Mouse (Mus musculus) heart, adult 2 months (tissue): ENCODE results near the gene Xntrpc. TPM values are rescaled to one million over a fixed set of nuclear protein-coding genes. Genes with fewer than 3 reads are reported as not detected.
A peak's percentile ranks its signal among the peaks of the same experiment; 100 is the strongest.

Experiments
- DNase-seq, 2 experiments: peaks; one replicate each; pipeline ENCODE4 v3.0.0; 2021
- H3K27ac ChIP-seq: fragments of 200-600 bp; 2 replicates; pipeline ENCODE4 v1.8.1; 2022
- H3K27me3 ChIP-seq: fragments of 200-500 bp; 2 replicates; pipeline ENCODE4 v1.6.1; 2012; ENCODE audit warnings: mild to moderate bottlenecking, low read length, inconsistent platforms, mixed read lengths; ENCODE audit not compliant: control insufficient read depth, insufficient read depth
- H3K36me3 ChIP-seq: fragments of 200-500 bp; 2 replicates; pipeline ENCODE4 v1.6.1; 2012; ENCODE audit warnings: low read length, inconsistent platforms; ENCODE audit not compliant: control insufficient read depth, insufficient read depth
- H3K4me1 ChIP-seq: fragments of 200-500 bp; 2 replicates; pipeline ENCODE4 v1.6.1; 2011; ENCODE audit warnings: low read length; ENCODE audit not compliant: control insufficient read depth, insufficient read depth
- H3K4me3 ChIP-seq: fragments of 200-600 bp; 2 replicates; pipeline ENCODE4 v1.8.1; 2022
- H3K79me2 ChIP-seq: fragments of 200-500 bp; replicated peaks from 2 replicates; pipeline ENCODE4 v1.6.1; 2012; ENCODE audit warnings: mild to moderate bottlenecking, inconsistent platforms, low read length, moderate library complexity, mixed read lengths; ENCODE audit not compliant: control insufficient read depth, insufficient read depth
- H3K9ac ChIP-seq: fragments of 200-500 bp; 2 replicates; pipeline ENCODE4 v1.6.1; 2012; ENCODE audit warnings: low read depth, mild to moderate bottlenecking, control low read depth, inconsistent platforms, low read length, mixed read lengths
- CTCF ChIP-seq: fragments of 200-600 bp; IDR thresholded peaks from 2 replicates; pipeline ENCODE4 v1.8.1; 2022; ENCODE audit warnings: antibody characterized with exemption, mild to moderate bottlenecking, moderate library complexity
- EP300 ChIP-seq: fragments of 200-500 bp; IDR thresholded peaks from 2 replicates; pipeline ENCODE4 v1.6.1; 2011; ENCODE audit warnings: low read depth, low read length, control low read depth; ENCODE audit not compliant: insufficient read depth
- POLR2A ChIP-seq: fragments of 200-500 bp; IDR thresholded peaks from 2 replicates; pipeline ENCODE4 v1.6.1; 2011; ENCODE audit warnings: mild to moderate bottlenecking, low read depth, low read length, control low read depth; ENCODE audit not compliant: insufficient read depth
- WGBS: fragments of 180-500 bp; shearing (Covaris S2); methylation state at CpG from one replicate; pipeline ENCODE4 v1.1.7; 2018; 5-methylcytosine and 5-hydroxymethylcytosine counted together
- intact Hi-C: fragments of 180-260 bp; cut with DNase I; formaldehyde crosslinking; loops from one replicate; pipeline ENCODE4 v1.15.1; 2025
- polyA plus RNA-seq: library from polyadenylated mRNA; depleted of rRNA; stranded (reverse); fragments of >200 nt; gene quantifications from 2 replicates; pipeline ENCODE4 v1.2.3, GENCODE M21; 2012
- total RNA-seq, 2 experiments: library from RNA; stranded (reverse); gene quantifications; 2 replicates each; pipeline ENCODE4 v1.2.3; 2021

The Xntrpc gene
- total and polyA plus RNA-seq, 3 experiments: 0.81 to 1.2 (median 0.98) TPM

DNA sequence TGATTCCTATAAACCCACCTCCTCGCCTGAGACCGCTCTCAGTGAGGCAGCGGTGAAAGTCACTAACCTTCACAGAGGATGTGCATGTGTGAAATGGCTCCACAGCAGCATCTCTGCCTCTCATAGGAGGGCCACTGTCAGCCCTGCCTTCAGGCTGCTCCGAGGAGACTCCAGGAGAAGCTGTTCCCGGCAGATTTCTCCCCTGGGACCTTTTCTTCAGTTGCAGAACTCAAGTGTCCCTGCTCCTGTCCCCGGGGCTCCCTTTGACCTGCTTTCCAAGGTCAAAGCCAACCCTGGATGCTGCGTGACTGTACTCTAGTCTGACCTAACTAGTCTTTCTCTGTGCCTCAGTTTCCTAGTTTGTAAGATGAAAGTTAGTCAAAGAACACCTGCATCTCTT, 43.7 kb downstream of the Xntrpc start, which contains the start of gene Art5:
Art5 (minus strand) TSS at position 319 of the 400 bp plus-strand sequence.
- TF ChIP-seq CTCF (no peak), POLR2A (no peak), EP300 (no peak)
- H3K4me1 ChIP-seq: no peaks in the 10 kb centered on the region
- H3K9ac ChIP-seq: no peak within 1 kb of the TSS
- no peak for DNase-seq
- H3K27ac ChIP-seq: no peak within 1 kb of the TSS
- H3K79me2 ChIP-seq: no peaks in the 10 kb centered on the region; the same call in 1 of the 2 replicates
- intact Hi-C loops: no loop called here
- H3K27me3 ChIP-seq: no peaks in the 10 kb centered on the region
- H3K4me3 ChIP-seq: no peak within 1 kb of the TSS
- H3K36me3 ChIP-seq: peaks cover 2% of the 10 kb centered on the region
- 62% methylated on average over 7 of the region's 7 CpGs for WGBS

- Histone ChIP-seq H3K4me3 (no peak overlapping the region), H3K27ac (no peak overlapping the region), H3K27me3 (no peaks in the 10 kb centered on the region), H3K9ac (no peak overlapping the region), H3K79me2 (no peaks in the 10 kb centered on the region; the same call in 1 of the 2 replicates), H3K4me1 (no peaks in the 10 kb centered on the region), H3K36me3 (peaks cover 2% of the 10 kb centered on the region)
- intact Hi-C loops: no loop called here
- TF ChIP-seq EP300 (no peak), POLR2A (no peak), CTCF (no peak)
- WGBS: 79% methylated on average over 4 of the region's 4 CpGs
- DNase-seq: no peak
These were observed 44.2 kb downstream of the Xntrpc start for GRCm38 (mm10) chr7:102109746-102110145.

DNA sequence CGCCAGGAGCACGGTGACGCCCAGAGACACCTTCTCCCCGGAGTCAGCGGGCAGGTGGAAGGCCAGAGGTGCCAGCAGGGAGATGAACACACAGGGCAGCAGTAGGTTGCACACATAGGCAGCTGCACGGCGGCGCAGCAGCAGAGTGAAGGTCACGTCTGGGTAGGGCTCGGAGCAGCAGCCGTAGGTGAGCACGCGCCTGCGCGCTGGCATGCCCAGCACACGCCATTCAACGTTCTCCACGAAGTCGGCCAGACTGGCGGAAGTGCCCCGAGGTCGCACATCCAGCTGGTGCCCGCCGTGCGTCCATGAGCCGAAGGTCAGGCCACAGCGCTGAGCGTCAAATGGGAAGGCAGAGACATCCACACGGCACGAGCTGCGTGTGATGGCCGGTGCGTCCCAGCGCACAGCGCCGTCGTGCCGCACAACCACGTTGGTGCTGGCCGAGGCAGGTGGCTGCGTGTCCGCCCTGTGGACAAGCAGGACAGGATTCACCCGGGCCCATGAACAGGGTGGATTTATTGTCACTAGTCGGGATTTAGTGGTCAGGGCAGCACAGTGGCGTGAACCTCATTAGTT, 47.7 kb downstream of the Xntrpc start:
- Histone ChIP-seq H3K36me3 (no peaks in the 10 kb centered on the region), H3K4me1 (no peaks in the 10 kb centered on the region), H3K9ac (no peak overlapping the region), H3K4me3 (no peak overlapping the region), H3K27ac (no peak overlapping the region), H3K79me2 (no peaks in the 10 kb centered on the region), H3K27me3 (no peaks in the 10 kb centered on the region)
- no peak for DNase-seq
- 67% methylated on average over 45 of the region's 45 CpGs for WGBS
- TF ChIP-seq EP300 (no peak), POLR2A (no peak; the same call in 1 of the 2 replicates)
- intact Hi-C loops: no loop called here

- Histone ChIP-seq H3K4me3 (no peak within 1 kb of the TSS), H3K4me1 (no peaks in the 10 kb centered on the region), H3K36me3 (no peaks in the 10 kb centered on the region; the same call in none of the 2 replicates), H3K27me3 (no peaks in the 10 kb centered on the region), H3K79me2 (no peaks in the 10 kb centered on the region), H3K9ac (no peak within 1 kb of the TSS), H3K27ac (no peak within 1 kb of the TSS)
- TF ChIP-seq POLR2A: no peak
- intact Hi-C loops: no loop called here
- WGBS: 42% methylated on average over 7 of the region's 7 CpGs
- peak in 1 of 2 experiments; percentile 10 for DNase-seq
These were observed 51.2 kb downstream of the Xntrpc start, which contains the start of gene Chrna10 for GRCm38 (mm10) chr7:102116579-102117331. Chrna10 (minus strand) TSS chr7:102116828.

- Histone ChIP-seq H3K36me3 (peaks cover 5% of the 10 kb centered on the region), H3K79me2 (no peaks in the 10 kb centered on the region), H3K4me3 (no peak overlapping the region), H3K27me3 (no peaks in the 10 kb centered on the region), H3K27ac (no peak overlapping the region), H3K4me1 (no peaks in the 10 kb centered on the region), H3K9ac (no peak overlapping the region)
- TF ChIP-seq EP300 (no peak), CTCF (no peak), POLR2A (no peak)
- no peak for DNase-seq
- WGBS: 80% methylated on average over 6 of the region's 6 CpGs
- intact Hi-C loops: no loop called here
These were observed 51.9 kb downstream of the Xntrpc start for GRCm38 (mm10) chr7:102117382-102117781.

- H3K36me3 ChIP-seq: peaks cover 8% of the 10 kb centered on the region
These were observed 54.8 kb downstream of the Xntrpc start for GRCm38 (mm10) chr7:102120326-102120725.

More at GRCm38 (mm10) chr7:102120326-102120725, 54.8 kb downstream of the Xntrpc start:
- H3K4me3 ChIP-seq: no peak overlapping the region
- H3K27ac ChIP-seq: no peak overlapping the region
- H3K9ac ChIP-seq: no peak overlapping the region
- WGBS: 91% methylated on average over 10 of the region's 10 CpGs
- no peaks in the 10 kb centered on the region for H3K79me2 ChIP-seq
- intact Hi-C loops: no loop called here
- TF ChIP-seq CTCF: no peak
- no peak for TF ChIP-seq POLR2A
- H3K4me1 ChIP-seq: no peaks in the 10 kb centered on the region
- H3K27me3 ChIP-seq: no peaks in the 10 kb centered on the region
- no peak for DNase-seq
